ENCODE assay signal across 21 mouse cellular contexts in genomic region chr6:83863538-83863937, GRCm38 (mm10).
"Had no signal": no experiment of that assay in that cellular context is flagged by ENCODE, and none has a peak within 500 bp of the region (broad histone marks: within the 10 kb centered on the region; RNA-seq: fewer than 3 reads in every experiment).

No protein-coding gene starts in this region.

- H3K4me2 ChIP-seq: heart, embryonic 12.5 days; hindbrain, embryonic 14.5 days; intestine, embryonic 15.5 days; limb, embryonic 13.5 days; limb, embryonic 15.5 days; liver, embryonic 13.5 days; liver, embryonic 15.5 days had no signal

- H3K9ac ChIP-seq: heart, embryonic 12.5 days; hindbrain, embryonic 14.5 days; intestine, embryonic 15.5 days; limb, embryonic 13.5 days; limb, embryonic 15.5 days; liver, embryonic 13.5 days; liver, embryonic 15.5 days; liver, postnatal 0 days had no signal

- H3K36me3 ChIP-seq: heart, embryonic 10.5 days; heart, embryonic 12.5 days; intestine, embryonic 15.5 days; limb, embryonic 13.5 days; limb, embryonic 15.5 days; liver, embryonic 13.5 days; liver, embryonic 15.5 days had no signal

- H3K4me3 ChIP-seq: heart, embryonic 10.5 days; heart, embryonic 12.5 days; intestine, embryonic 15.5 days; layer of hippocampus, adult 2 months; limb, embryonic 13.5 days; limb, embryonic 15.5 days; liver, embryonic 13.5 days; liver, embryonic 15.5 days had no signal

- DNase-seq: gastrocnemius, postnatal 14 days; gastrocnemius, postnatal 36 days; heart, adult 18-20 months; heart, postnatal 10 days; kidney, adult 18-20 months; kidney, adult 8-10 months; kidney, postnatal 25 days; layer of hippocampus, postnatal 36 days; left cerebral cortex, postnatal 4 days; liver, embryonic 13.5 days; liver, postnatal 0 days had no signal

- H3K27ac ChIP-seq: heart, embryonic 10.5 days; hindbrain, embryonic 14.5 days; intestine, embryonic 15.5 days; layer of hippocampus, adult 2 months; limb, embryonic 13.5 days; limb, embryonic 15.5 days; liver, embryonic 13.5 days; liver, embryonic 15.5 days had no signal

- ATAC-seq: hindbrain, embryonic 16.5 days; intestine, embryonic 15.5 days; intestine, postnatal 0 days; liver, postnatal 0 days had no signal

- H3K27me3 ChIP-seq: heart, embryonic 12.5 days; intestine, embryonic 15.5 days; limb, embryonic 15.5 days had no signal

- H3K9me3 ChIP-seq: heart, embryonic 10.5 days; heart, embryonic 12.5 days; intestine, embryonic 15.5 days; limb, embryonic 13.5 days; limb, embryonic 15.5 days; liver, embryonic 13.5 days; liver, embryonic 15.5 days had no signal
